Mouse (Mus musculus): ENCODE data around the gene Odf3l2.
A peak's percentile ranks its signal among the peaks of the same experiment; 100 is the strongest.

Odf3l2 gene

DNA sequence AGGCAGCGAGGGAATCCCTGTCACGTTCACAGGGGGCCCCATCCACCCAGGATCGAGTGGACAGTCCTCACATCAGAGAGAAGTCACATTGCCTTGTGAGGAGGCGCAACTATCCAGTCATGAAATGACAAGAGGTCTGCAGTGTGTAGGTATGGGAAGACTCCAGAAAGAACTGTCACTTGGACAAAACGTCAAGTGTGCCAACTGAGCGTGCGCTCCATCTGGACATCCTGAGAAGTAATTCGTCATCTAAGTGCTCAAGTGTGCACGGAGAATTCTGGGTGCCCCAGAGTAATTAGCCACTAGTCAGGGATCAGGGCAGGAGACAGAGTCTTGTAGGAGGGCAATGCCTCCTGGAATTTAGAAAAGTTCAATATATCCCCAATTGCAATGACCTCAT lies 20.1 kb downstream of the Odf3l2 start:
- no peak for DNase-seq

GRCm38 (mm10) chr10:79623950-79624349 lies 21.6 kb downstream of the Odf3l2 start:
- no peak for DNase-seq

DNA sequence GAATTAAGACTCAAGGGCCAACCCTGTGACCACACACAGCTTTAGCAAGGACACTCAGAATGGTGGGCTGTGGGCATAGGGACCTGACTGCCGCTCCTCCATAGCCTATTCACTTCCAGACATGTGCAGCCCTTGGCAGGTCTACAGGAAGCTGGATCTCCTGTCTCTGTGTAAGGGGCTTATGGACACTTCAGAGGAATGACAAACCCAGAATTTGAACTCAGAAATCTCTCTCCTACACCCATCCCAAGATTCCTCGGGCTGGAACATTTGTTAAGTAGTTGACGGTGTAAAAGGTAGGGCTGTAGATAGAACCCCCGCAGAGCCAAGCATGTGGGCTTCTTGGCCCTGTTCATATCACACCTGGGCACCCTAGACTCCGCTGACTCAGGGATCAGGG lies 29.2 kb downstream of the Odf3l2 start:
- no peak for DNase-seq

- DNase-seq = no peak
Measured at GRCm38 (mm10) chr10:79615860-79616259, 29.7 kb downstream of the Odf3l2 start.

DNA sequence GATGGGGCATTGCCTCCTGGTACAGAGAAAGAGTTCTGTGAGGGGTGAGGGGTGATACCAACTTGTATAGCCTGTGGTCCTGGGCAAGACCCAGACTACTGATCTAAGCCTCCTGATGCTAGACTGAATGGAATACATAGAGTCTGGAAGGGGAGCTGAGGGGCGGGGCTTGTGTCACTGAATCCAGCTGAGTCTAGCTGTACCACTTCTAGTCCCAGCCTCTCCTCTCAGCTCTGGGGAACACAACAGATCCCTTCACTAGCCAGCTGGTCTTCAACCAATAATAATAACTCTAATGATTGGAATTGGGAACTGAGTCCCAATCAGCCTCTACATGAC lies 31.3 kb downstream of the Odf3l2 start:
- no peak for DNase-seq

GRCm38 (mm10) chr10:79613578-79614304 lies 31.8 kb downstream of the Odf3l2 start, which contains the start of gene C2cd4c:
Gene C2cd4c, minus strand, starts transcription at chr10:79614025.
- peak; percentile 17 for DNase-seq

DNA sequence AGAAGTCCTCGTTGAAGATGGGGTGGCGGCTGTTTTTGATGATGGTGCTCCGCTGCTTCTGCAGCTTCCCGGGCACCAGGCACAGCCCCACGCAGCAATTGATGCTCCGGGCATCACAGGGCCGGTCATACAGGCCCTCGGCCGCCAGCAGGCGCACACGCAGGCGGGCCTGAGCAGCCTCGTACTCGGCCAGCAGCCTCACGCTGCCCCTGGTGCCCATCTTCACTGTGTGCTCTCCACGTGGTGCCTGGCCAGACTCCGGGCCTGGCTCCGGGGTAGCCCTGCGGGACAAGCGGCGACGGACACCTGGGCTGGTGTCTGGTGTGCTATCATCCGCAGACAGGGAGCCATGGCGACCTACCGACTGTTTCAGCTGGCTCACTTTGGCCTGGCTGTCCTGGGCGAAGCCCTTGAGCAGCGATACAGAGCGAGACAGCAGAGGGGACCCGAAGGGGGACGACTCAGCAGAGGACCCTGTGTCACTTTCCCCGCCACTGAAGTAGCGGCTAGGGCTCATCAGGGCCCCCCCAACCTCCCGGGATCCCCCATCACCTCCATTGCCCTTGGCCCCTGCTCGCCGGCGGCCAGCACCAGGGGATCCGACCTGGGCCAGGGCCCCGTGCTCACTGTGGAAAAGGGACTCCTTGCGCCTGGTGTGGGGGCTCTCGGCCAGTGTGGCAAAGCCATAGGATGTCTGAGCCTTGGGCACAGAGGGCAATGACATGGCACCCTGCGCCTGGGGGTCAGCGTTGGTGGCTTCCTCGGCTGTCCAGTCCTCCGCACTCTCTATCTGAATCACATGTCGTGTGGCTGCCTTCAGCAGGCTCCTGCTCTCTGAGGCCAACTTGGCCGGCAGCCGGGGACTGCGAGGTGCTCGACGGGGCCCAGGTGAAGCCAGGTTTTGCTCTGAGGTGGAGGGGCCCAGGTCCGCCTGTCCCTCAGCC lies 33.1 kb downstream of the Odf3l2 start:
- DNase-seq = no peak

DNA sequence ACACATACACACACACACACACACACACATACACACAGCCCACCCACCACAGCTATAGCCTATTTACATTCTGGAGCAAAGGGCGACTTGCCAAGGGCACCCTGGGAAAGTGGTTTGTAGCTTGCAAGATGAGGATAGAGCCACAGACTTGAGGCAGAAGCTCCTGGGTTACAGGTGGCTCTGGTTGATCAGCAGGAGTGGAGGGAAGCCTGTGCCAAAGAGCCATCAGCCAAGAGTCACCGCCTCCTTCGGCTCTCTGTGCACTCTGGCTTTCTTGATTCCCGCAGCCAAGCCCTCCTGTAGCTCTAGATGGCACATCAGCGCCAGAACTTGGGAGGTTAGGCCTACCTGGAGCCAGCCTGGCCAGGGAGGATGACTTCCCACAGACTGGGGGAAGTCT lies 34.2 kb downstream of the Odf3l2 start:
- DNase-seq = no peak

DNA sequence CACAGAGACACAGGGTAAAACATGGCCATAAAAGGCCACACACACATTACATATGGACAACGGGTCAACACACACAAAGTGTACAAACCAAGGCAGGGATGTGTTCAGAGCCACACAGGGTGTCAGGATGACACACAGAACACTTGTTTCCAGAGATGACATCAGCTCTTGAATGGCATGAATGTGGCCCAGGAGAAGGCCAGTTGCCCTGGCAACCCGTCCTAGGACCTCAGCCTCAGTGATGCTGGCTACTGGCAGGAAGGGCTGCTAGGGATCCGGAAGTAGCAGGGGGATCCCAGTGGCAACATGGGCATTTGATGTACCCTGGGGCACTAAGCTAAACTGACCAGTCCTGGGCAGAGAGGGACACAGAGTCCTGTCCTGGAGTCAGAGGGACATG lies 36.3 kb downstream of the Odf3l2 start:
- no peak for DNase-seq

GRCm38 (mm10) chr10:79607892-79608291 lies 37.6 kb downstream of the Odf3l2 start:
- DNase-seq = no peak

GRCm38 (mm10) chr10:79606537-79606936 lies 39.0 kb downstream of the Odf3l2 start:
- no peak for DNase-seq

- DNase-seq = no peak
Measured at GRCm38 (mm10) chr10:79597936-79598230, 47.7 kb downstream of the Odf3l2 start.

DNA sequence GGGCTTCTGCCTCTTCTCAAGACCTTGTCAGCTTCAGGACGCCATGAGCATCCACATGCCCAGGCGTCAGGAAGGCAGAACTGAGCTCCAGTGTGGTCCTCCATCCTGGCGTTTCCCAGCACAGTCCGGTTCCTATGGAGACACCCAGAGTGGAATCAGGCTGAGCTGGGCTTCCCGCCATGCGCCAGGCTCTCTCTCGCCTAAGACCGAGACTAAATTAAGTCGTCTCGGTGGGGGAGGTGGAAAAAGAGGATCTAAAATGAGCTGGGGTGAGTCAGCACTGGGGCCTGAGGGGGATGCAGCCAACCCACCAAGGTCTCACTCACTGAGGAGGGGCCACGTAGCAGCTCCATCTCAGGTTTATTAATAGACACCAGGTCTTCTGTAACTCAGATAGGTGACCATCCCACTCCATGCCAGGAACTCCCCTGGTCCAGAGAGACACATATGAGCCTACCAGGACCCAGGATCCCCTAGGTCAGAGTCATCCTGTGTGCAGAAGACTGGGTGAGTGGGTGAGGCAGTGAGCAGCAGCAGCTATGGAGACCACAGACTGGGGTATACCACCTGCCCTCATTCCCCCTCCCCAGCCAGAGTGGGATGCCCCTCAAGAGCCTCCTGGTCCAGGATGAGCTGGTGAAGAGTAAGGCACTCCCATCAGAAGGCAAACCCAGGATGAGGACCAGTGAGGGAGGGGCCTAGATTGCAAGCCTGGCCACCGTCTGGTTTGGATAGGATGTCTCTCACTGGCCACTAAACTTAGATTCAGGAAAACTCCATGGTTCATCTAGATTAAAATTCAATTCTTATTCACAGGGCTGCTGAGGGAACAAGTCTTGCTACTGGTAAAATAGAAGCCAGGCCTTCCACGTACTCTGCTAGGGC lies 48.2 kb downstream of the Odf3l2 start:
- no peak for DNase-seq

- no peak for DNase-seq
Measured at GRCm38 (mm10) chr10:79595590-79595929, 50.0 kb downstream of the Odf3l2 start.

GRCm38 (mm10) chr10:79594872-79595589 lies 50.5 kb downstream of the Odf3l2 start:
- DNase-seq = peak; percentile 30

DNA sequence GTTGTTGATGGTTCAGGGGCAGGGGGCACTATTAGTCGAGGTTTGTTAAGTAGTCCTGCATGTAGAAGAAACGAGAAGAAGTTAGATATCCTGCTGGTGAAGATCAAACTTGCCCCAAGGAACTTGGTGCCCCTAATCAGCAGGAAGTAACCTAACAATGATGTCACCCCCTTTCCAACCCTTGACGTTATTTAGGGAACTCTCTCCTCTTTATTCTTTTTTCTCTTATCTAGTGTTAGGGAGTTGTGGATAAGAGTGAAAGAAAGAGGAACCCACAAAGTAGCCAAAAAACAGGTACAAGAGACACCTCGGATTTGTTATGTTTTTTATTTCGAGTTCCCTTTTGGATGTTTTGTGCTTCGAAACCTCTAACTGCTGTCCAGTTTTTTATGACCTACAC lies 51.4 kb downstream of the Odf3l2 start:
- DNase-seq = no peak

- no peak for DNase-seq
Measured at GRCm38 (mm10) chr10:79590702-79591101, 54.8 kb downstream of the Odf3l2 start.

Measured in thymus, postnatal 25 days (tissue).